Mouse (Mus musculus) adrenal gland, adult 18-20 months (tissue): ENCODE data around the gene Lkaaear1. TPM values are rescaled to one million over a fixed set of nuclear protein-coding genes. Genes with fewer than 3 reads are reported as not detected.

Source experiments
- DNase-seq, 2 experiments: peaks; one replicate each; pipeline ENCODE4 v3.0.0; 2021 to 2022; ENCODE audit warnings: low spot score in 2 of 2
- long read RNA-seq, 2 experiments: library from polyadenylated mRNA; stranded (forward); transcript quantifications; one replicate each; pipeline ENCODE4 v2.0.0; 2021
- total RNA-seq, 2 experiments: library from RNA; stranded (reverse); gene quantifications; 1 replicate in 1 of 2; 2 replicates in 1 of 2; pipeline ENCODE4 v1.2.3; 2021

The Lkaaear1 gene
- not detected for total RNA-seq
- long read RNA-seq, experiment 1: 0 reads
- long read RNA-seq, experiment 2: 0 reads

DNA sequence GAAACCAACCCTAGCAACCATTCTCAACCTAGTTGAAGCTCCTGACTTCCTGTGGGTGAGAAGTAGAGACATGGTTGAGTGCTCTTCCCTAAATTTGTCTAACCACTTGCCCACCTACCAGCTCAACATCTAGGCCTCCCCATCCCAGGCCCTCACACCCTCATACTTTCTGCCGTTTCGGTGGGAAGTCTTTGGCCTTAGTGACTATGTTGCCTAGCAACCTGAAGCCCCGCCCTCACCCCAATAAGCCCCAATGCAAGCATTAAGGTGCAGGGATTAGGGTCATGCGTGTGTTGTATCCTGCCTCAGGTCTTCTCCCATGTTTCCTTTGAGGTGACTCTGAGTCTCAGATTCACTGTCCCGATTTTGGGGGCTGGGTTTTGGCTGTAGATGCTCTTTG, at the start of gene Lkaaear1:
Gene Lkaaear1 (minus strand): TSS at position 202 of the 400 bp plus-strand sequence.
- DNase-seq: no peak

GRCm38 (mm10) chr2:181730051-181730450, 31.8 kb upstream of the Lkaaear1 start:
- DNase-seq: no peak

DNA sequence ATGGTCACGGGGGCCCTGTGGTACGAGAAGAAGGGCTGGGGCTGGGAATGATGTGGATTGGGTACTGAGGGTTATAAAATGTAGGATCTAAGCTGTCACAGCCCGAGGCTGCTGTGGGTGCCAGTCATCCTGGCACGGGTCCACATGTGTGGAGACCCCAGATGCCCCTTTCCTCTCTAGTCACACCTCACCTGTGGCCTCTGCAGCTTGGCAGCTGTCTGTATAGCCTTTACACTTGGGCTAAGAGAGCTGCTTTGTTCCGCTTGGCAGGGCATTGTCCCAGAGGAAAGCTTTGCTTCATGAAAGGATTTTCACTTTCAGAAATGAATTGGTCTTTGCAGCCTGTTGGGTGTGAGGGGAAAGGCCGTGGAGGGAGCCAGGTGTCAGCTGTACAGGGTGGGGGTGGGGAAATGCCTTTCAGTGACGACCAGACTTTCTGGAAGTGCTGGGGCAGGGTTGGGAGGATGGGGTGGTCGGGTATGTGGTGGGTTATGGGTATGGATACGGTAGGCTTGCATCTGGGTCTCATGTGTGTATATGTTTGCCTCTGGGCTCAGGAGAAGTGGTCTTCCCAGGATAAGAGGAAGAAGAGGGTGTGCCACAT, 29.5 kb upstream of the Lkaaear1 start:
- no peak for DNase-seq

DNA sequence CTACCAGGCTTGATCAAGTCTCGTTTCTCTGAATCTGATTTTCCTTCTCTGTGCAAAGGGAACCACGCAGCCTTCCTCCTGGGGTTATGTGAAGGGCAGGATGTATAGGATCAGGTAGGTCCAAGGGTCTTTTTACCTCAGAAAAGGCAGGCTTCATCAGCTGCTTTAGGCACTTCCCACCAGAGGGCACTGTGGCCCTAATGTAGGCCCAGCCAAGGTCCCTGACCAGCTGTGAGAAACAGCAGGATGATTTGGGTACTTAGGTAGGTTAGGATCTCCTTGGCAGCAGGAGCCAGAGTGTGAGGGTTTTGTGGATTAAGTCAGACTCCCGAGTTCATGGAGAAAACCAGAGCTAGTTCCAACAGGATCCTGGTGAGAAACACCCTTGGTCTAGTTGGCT, 24.0 kb upstream of the Lkaaear1 start:
- DNase-seq: peak in 1 of 2 experiments; percentile 35

DNA sequence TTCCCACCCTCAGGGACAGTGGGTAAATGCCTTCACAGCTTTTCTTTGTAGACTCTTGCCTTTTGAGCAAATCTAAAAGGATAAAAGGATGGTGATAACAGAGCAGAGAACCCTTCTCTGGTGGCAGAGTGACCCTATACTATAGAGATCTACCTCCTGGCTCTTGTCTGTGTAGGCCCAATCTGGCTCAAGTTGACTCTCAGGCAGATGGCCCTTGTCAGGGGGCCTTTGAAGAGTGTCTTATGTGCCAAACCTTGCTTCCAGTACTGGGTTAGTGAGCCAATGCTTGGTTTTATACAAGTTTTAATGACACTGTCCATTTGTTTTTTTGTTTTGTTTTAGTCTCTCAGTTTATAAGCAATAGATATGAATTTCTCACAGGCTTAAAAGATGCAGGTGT, 23.0 kb upstream of the Lkaaear1 start:
- no peak for DNase-seq

DNA sequence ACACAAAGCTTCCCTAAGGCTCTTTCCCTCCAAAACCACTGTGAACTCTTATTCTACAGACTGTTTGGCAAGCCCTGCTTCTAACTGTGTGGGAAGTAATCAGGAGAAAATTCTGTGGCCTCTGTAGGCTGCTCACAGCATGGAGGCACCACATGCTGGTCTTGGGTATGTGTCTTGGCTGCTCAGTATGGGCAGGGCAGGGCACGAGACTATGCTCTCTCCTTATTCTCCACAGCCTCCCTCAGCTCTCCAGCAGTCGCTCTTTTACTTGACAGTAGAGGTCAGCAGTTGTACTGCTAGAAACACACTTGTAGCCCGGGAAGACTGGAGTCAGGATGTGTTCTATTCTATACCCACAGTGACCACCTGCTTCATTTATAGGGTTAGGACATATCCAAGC, 21.8 kb upstream of the Lkaaear1 start:
- DNase-seq: no peak

- DNase-seq: no peak
Observed at GRCm38 (mm10) chr2:181716991-181717390, 18.7 kb upstream of the Lkaaear1 start.

DNA sequence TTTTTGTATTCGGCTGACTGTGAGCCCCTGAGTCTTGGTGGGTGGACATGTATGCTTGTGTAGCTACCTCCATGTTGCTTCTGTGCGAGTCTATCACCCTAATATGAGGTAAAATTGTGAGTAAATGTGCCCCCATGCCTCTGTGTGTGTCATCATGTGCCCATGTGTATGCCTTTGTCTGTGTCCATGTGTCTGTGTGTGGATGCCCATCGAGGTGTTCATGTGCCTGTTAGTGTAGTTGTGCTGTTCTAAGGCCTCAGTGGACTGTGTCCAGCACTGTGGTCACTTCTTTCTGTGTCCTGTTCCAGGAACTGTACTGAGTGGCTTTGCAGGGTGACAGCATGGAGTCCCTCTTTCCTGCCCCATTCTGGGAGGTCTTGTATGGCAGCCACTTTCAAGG, 17.1 kb upstream of the Lkaaear1 start:
- no peak for DNase-seq

DNA sequence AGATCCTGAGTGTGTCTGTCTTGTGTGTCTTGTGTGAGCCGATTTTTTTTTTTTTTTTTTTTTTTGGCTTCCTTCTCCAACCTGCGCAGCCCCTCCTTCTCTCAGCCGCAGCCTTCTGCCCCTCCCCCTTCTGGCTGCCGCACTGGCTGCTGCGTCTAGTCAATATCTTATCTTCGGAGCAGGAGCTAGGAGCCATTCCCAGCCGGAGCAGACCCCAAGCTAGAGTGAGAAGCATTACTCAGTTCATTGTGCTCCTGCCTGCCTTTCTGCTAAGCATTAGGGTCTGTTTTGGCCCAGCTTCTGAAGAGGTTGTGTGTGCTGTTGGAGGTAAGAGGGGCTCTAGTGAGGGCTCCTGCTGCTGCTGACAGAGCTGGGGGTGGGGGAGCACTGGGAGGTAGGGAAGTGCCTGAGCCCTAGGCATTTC, 16.7 kb upstream of the Lkaaear1 start, which contains the start of gene Oprl1:
Gene Oprl1 (plus strand): TSS at position 114 of the 424 bp plus-strand sequence.
- DNase-seq: no peak

DNA sequence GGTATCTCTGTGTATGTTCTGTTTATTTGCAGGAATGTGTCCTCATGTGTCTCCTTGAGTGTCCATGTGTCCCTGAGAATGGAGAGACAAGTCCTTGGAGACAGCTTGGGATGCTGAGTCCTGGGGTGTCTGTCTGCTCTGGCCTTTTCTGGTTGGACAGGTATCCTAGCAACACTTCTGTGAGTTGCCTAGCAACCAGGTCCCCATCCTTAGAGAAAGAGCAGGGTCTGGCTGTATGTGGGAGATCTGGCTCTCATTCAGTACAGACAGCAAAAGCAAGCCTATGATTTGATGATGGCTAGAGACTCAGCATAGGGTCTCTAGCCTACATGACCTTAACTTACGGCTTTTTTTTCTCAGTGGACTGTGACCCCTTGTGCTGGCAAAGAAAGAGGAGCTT, 15.5 kb upstream of the Lkaaear1 start:
- no peak for DNase-seq

DNA sequence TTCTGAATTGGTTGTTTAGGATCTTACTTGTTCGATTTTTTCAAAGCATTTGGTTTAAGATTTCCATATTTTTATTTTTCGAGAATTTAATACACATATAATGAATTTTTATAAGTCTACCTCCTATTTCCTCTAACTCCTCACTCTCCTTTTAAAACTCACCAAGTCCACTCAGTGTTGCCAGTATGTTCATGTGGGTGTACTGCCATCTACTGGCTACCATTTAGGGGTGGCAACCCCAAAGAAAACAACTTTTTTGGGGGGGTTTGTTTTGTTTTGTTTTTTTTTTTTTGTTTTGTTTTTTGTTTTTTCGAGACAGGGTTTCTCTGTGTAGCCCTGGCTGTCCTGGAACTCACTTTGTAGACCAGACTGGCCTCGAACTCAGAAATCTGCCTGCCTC, 8.4 kb upstream of the Lkaaear1 start:
- no peak for DNase-seq

GRCm38 (mm10) chr2:181696801-181697420, 1.3 kb downstream of the Lkaaear1 start:
- no peak for DNase-seq

DNA sequence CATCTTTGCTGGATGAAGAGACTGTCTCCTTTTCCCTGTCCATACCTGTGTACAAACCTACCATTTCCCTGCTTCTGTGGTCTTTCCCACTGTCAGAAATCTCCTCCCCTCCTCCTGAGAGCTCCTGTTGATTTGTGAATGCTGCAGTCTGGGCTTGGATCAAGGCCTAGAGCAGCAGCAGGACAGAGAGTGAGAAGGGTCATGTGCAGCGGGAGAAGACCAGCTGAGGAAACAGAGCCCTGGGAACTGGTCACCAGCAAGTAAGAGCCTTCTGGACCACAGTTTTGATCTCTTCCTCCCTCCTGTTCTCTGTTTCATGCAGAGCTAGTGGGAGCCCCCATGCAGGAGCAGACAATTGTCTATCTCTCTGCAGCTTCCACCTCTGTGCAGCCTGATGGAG, 2.5 kb downstream of the Lkaaear1 start:
- no peak for DNase-seq

DNA sequence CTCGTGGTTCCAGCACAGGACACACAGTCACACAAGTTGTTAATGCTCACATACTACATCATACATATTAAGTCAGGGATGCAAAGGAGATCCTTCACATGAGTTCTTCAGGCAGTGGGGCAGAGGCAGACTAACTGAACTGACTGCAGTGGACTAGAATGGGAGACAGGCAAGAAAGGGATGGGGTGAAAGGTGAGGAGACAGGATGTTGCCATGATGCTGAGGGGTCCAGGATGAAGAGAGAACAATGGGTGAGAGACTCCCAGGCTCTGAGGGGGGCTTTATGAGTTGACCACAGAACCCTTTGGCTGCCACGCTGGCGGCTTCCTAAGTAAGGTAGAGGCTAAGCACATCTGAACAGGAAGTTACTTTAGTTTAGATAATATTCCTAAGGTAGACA, 3.7 kb downstream of the Lkaaear1 start:
- DNase-seq: no peak

GRCm38 (mm10) chr2:181693339-181694280, 4.6 kb downstream of the Lkaaear1 start, which contains the start of gene Rgs19:
TSS of gene Rgs19 (minus strand) at chr2:181693977.
- peak; percentile 85 to 87 for DNase-seq

GRCm38 (mm10) chr2:181692304-181692703, 5.9 kb downstream of the Lkaaear1 start:
- peak in 1 of 2 experiments; percentile 12 for DNase-seq

DNA sequence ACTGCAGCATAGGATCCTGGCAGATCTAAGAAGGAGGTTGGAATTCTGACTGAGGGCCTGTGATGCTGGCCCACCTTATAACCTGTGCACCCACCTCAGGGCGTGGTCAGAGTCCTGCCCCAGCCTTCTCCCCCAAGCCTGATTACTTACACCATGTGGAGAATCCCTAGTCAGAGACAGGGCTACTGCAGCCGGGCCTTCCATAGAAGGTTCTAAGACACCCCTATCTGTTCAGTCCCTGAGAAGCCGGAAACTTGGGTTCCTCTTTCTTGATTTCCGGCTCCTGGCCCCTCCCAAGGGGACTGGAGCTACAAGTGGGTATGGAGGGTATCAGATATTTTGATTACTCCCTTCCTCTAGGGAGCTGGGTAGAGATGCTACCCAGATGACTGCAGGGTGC, 6.7 kb downstream of the Lkaaear1 start:
- peak in 1 of 2 experiments; percentile 16 for DNase-seq

- peak in 1 of 2 experiments; percentile 12 for DNase-seq
Observed at GRCm38 (mm10) chr2:181691083-181691482, 7.2 kb downstream of the Lkaaear1 start.

- peak in 1 of 2 experiments; percentile 7 for DNase-seq
Observed at GRCm38 (mm10) chr2:181689466-181690160, 8.6 kb downstream of the Lkaaear1 start.

GRCm38 (mm10) chr2:181687586-181687985, 10.7 kb downstream of the Lkaaear1 start:
- peak in 1 of 2 experiments; percentile 10 for DNase-seq

DNA sequence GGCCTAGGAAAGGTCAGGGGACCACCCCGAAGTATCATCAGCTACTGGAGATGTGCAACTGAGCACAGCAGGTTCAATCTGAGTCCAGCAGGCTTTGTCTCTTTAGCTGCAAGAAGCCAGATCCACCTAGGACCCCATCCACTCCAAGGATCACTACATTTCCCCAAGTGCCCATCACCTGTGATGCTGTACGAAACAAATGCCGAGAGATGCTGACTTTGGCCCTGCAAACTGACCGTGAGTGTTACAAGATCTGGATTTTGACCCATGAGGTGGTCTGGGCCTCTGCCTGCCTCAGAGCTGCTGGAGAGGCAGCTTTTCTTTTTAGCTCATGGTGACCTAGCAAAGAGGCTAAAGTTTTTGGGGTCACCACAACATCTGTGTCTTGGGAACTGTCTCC, 12.6 kb downstream of the Lkaaear1 start:
- DNase-seq: peak in 1 of 2 experiments; percentile 7
